Mouse (Mus musculus) cerebellum, postnatal 4 days (tissue): Measurements from ENCODE around the gene Ube2g2.

Source experiments
- DNase-seq, 2 experiments: peaks; one replicate each; pipeline ENCODE4 v3.0.0; 2022; ENCODE audit warnings: low spot score in 2 of 2, mixed read lengths in 1 of 2

Ube2g2 gene

DNA sequence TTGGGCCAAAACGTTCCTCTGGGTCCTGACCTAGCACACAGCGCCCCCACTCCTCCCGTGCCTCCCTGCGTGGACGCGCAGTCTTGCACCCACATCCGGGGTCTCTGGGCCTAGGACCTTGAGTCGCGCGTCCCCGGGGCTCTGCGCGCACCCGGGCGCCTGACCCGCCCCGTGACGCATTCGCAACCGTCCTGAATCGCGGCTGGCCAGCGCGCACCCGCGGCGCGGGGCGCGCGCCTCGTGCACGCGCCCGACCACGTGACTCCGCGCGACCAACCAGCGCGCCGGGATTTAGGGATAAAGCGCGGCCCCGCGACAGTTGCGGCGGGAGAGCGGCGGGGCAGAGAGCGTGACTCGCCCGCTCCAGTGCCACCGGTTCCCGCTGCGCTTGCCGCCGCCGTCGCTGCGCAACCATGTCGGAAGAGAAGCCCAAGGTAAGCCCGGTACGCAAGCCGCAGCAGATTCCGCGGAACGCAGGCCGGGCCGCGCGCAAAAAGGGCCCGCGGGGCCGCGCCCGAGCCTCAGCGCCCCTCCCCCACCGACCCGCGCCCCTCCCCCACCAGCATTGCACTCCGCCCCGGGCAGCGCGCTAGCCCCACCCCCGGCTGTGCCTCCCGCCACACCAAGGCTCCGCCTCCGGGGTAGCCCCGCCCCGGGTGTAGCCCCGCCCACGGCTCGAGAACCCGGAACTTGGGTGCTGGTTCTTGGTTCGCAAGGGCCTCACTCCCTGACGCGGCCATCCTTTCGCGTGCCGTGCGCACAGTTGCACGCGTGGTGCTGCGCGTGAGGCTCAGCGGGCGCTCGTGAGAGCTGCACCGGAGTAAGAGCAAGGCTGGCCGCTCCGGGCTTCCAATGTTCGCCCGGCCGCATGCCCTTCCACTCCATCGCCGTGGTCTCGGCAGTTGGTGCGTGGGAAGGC, 15.9 kb upstream of the Ube2g2 start, which contains the start of the genes Sumo3 and Gm49325:
TSS of gene Sumo3 (plus strand) at position 190 of the 919 bp plus-strand sequence.
TSS of gene Gm49325 (plus strand) at position 290 of the 919 bp plus-strand sequence.
- DNase-seq = peak; percentile 93 to 97

DNA sequence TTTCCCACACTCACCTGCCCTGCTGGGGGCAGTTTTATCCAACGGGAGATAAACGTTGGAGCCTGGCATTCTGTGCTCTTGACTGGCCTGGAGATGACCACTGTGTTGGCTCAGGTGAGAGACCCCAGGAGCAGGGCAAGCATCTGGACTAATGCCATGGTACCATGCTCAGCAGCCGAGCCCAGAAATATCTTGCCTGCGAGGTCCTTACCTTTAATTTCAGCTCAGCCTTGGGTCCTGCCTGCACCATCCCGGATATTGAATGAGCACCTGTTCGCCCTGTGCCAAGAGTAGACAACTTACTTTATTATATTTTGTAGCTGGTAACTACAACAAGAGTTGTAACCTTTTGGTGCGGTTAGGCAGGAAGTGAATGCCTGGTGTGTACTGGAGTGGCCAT, 15.2 kb upstream of the Ube2g2 start:
- DNase-seq = no peak

DNA sequence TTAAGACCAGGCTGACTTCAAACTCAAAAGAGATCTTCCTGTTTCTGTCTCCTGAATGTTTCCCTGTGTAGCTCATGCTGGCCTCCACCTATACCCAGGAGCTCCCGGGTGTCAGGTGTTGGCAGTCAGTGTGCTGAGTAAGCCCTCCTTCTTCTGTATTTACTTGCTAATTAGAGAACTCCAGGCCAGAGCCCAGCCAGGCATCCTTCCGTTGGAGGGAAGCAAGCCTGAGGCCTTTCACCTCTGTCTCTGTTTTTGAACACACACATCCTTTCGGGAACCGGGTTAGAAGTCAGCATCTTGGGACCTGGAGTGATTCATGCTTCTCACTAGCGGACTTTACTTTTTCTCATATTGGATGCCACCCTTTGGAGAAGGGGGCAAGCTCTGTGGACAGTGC, 14.6 kb upstream of the Ube2g2 start:
- DNase-seq = no peak

DNA sequence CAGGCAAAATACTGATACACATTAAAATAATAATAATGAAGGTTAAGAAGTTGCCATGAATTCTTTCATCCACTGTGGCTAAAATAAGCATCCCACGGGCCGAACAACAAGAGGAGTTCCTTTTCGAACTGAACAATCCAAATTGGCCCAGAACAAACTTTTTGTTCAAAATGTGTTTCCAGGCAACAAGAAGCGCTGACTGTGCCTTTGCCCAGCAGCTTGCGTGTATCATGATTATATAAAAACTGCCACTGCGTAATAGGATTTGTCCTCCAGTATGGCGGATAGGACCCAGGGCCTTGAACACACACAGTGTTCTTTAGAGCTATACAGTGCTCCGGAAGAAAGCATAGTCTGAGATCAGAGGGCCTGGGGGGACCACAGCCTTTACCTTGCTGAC, 13.5 kb upstream of the Ube2g2 start:
- no peak for DNase-seq

DNA sequence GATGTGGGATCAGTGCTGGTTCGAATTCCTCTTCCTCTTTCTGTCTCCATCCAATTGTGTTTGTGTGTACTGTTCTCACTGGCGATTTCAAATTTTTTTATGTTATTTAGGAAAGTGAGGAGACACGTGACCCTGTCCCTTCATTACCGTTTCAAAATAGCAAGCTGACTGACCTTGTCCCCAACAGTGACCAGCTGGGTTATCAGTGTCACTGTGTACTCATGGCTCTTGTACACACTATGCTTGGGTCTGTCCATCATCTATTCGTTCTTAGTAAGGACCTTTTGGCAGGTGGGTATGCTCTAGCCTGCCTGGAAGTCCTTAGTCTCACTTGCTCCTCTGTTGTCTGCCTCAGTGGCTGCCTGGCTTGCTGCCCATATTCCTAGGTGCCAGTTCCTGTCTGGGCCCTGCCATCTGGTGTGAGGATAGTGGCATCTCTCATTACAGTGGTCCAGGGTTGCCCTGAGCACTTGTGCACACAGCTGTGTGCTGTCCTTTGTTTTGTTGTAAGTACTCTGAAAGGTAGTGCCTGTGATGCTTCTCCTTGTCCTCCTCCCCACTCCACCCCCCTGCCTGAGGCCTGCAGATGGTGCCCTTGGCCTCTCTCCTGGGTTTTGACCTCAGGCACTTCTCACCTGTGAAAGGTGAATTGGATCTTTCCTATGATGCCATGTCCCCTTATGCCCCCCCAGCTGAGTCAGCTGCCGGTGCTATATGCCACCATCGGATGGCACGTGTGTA, 11.7 kb upstream of the Ube2g2 start:
- DNase-seq = no peak

DNA sequence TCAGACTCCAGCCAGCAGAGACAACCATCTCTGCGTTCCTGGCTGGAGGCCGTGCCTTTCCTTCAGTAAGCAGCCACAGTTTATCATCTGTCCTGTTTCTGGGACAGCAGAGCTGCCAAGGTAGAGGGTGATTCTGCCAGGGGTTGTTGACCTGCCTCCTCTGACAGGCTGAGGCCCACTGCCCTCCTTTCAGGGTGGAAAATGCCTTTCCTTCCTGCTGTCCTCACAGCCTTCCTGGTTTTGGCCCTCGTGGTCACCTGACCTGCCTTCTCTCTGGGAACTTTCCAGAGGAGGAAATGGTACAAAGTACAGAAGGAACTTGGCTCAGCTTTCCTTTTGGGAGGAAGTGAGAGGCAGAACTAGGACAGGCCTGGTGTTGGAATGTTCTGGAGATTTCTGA, 8.7 kb upstream of the Ube2g2 start:
- DNase-seq = no peak

DNA sequence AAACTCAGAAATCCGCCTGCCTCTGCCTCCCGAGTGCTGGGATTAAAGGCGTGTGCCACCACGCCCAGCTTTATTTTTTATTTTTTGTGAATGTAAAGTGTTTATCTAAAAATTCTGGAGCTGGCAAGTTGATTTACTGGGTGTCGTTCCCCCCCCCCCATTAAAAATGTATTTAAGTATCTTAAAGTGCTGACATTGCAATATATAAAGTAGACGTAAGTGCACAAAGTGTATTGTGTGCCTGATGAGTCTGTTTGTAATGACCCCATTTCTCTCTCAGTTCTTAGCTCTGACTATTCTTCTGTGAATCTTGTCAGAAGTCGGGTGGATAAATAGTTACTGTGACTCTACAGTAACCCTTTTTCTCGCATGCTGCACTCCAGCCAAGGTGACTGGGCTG, 6.4 kb upstream of the Ube2g2 start:
- DNase-seq = no peak

DNA sequence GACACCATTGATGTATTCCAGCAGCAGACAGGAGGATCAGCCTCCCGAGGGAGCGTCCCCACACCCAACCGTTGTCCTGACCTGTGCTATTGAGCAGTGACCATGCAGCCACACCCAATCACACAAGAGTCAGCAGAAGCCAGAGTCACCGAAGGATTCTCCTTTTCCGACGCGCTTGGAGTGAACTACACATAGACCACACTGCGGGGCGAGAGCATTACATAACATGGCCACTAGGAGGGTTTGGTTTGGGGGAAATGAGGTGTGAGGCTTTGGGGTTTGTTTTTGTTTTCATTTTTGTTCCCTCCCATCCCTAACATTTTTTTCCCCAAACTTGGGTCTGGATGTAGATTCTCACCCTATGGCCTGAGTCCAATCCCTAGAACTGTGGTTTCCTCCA, 5.9 kb upstream of the Ube2g2 start:
- no peak for DNase-seq

DNA sequence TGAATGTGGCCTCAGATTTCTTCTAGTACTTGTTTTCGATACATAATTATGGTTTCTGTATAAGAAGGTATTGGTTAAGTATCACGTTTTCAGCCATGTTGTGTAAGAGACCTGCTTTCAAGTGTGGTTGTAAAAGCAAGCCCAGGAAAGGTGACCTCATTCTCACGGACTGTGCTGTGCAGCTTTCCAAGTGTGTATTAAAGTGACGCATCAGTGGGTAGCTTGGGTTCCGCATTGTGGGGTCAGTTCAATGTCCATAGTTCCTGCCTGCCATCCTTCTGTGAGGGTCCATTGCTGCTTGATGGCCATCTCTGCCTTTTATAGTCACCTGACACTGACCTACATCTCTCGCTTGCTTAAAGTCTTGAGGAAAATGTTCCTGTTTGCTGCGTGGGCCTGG, 5.1 kb upstream of the Ube2g2 start:
- no peak for DNase-seq

DNA sequence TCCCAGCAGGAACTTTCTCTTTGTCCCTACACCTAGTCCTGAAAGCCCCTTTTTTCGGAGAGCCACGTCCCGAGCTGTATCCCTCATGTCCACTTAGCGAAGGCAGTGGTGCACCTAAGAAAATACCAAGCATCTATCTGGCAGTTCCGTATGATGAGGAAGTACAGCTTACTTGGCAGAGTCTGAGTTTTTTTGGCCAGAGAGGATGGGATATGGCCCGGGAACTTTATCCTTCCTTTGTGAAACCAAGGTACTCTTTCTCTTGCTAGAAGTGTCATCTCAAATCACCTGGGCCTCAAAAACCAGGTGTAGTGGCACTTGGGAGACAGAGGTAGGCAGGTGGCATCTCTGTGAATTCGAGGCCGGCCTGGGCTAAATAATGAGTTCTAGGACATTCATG, 529 bp upstream of the Ube2g2 start:
- DNase-seq = no peak

DNA sequence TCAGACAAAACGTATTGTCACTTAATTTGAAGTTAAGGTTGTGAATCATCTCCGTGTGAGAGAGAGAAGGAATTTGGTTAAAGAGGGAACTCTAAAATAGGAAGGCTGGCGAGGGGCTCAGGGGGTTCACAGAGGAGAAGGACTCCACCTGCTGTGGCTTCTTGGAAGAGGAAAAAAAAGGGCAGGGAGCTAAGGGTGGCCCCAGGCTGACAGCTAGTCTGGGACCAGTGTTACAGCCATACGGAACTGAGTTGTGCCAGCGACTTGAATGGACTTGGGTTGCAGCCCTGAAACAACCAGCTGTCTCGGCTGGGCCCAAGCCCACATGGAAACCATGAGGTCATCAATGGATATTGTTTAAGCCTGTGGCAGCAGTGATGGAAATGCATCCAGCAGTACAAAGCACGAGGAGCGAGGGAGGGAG, 1.0 kb downstream of the Ube2g2 start:
- peak in 1 of 2 experiments; percentile 63 for DNase-seq

DNA sequence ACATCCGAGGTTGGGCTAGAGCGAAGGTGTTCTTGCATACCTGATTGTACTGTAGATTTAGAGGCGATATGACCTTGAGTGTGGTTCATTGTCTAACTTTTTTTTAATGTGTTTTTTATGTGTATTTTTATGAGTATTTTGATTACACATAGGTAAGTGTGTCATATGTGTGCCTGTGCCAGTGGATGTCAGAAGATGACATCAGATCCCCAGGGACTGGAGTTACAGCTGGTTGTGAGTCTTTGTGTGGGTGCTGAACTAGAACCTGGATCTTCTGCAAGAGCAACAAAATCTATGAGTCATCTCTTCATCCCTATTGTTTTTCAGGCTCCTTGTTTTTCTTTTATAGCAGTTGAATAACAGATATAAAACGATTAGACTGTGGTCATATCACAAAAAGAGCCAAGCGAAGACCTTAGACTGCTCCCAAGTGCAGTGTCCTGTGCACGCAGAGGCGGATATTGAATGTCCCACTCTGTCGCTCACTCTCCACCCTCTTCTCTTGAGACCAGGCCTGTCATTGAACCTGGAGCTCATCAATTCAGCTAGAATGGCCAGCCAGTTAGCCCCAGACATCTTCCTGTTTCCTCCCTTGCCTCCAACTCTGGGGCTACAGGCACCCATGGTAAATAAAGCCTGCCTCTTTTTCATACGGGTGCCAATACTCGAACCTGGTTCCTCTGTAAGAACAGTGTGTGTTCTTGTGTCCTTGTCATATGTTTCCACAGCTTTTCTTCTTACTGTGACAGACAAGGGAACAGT, 1.7 kb downstream of the Ube2g2 start:
- DNase-seq = no peak

DNA sequence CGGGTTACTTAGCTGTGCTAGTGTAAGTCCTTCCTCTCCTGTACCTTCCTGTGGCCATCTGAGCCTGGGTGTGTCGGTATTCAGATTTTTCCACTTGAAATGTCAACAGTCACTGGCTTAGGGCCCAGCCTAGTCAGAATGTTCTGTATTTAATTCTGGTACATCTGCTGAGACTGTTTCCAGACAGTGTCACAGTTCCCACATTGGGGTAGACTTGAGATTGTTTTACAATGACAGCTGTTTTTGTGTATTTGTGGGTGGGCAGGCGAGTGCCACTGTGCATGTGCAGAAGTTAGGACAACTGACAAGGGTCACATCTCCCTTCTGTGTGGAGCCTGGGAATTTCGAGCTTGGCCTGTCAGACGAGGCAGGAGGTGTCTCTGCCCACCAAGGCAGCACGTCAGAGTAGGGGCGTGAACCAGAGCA, 2.5 kb downstream of the Ube2g2 start:
- DNase-seq = no peak

DNA sequence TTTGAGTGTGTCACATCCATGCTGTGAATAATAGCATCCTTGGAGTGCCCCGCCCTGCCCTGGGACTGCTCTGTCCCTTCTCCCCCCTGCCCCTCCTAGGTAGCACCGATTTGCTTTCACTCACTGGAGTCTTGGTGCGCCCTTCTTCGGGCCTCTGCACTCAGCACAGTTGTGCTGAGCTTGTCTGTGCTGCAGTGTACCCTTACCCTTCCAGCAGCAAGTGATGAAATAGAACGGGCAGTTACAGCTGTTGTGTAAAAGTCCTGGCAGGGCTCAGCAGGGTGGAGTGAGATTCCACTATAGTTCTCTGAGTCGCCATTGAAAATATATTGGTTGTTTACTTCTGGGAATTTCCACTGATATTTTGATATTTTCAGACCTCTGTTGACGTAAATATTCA, 4.0 kb downstream of the Ube2g2 start:
- no peak for DNase-seq

DNA sequence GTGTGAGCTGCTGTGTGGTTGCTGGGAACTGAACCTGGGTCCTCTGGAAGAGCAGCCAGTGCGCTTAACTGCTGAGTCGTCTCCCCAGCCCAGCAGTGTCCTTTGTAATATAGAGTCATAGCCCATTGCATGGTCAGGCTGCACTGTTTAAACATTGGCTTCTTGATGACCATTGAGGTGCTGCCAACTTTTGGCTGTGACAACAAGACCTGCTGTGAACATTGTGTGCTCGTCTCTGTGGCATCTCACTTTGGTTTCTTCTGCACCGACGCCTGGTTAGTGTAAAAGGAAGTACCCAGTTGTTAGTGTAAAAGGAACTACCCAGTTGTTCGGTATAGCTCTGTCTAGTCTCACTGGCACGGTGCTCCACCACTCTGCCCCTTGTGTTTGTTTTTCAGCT, 4.5 kb downstream of the Ube2g2 start:
- no peak for DNase-seq

DNA sequence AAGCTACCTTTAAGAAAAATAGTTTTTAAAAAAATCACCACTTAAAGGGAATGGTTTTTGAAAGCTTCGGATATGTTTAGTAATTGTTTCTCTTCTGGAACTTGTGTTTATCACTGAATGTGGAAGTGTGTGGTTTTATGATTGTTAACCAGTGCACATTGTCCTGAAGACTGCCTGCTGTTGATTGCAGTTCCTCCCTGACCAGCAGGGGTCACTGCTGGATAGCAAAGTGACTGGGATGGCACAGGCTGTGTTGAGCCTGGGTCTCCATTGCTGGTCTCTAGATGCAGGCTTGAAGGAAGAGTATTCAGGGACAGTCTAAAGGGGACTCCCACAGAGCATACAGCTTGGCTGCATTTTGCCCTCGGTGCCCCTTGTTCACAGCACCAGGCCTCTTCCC, 5.4 kb downstream of the Ube2g2 start:
- peak; percentile 75 to 83 for DNase-seq

DNA sequence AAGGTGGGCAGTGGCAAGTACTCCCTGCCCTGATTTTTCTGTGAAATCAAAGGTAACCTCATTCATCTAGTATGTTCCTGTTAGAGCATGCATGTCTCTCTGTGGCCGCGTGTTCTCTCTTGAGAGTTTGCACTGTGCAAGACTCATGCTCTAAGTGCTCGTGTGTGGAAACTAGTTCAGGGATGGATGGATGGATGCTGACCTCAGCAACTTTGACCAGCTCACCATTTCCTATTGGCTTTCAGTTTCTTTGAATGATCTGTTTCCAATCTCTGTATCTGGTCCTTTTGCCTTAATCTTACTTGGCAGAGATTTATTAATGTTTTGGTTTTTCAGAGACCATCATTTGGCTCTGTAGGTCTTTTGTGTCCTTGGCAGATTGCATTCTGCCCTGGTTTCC, 7.1 kb downstream of the Ube2g2 start:
- no peak for DNase-seq

DNA sequence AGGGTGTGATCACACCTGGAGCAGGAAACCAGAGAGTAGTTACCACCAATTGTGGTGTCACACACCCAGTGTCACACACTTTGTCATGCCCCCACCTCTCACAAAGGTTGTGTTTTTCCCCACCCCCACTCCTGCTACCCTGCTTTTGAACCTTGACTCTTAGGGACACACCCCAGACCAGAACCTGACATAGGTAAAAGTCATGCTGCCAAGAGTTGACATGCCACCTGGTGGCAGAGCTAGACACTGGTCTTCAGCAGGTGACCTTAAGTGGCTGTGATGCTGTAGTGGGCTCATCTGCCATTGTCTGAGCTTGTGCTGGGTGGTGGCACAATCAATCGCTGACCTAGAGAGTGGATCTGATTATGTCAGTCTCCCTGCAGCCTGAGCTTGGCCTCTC, 7.9 kb downstream of the Ube2g2 start:
- no peak for DNase-seq

DNA sequence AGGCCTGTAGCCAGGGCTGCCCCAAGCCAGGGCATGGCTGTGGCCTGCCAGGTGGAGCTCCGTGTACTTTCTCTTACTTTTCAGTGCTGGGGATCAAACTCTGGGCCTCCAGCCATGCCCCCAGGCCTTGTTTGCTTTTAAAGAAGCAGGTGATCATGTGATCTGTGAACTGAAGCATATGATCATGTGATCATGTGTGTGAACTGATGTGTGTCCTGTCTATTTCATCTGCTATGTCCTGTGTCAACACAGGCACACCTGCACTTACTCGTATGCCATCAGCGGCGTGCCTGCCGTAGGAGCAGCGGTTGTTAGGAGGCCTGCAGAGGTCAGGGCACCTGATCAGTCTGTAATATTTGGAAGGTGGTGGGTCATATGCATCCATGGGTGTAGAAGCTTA, 11.9 kb downstream of the Ube2g2 start:
- DNase-seq = no peak

DNA sequence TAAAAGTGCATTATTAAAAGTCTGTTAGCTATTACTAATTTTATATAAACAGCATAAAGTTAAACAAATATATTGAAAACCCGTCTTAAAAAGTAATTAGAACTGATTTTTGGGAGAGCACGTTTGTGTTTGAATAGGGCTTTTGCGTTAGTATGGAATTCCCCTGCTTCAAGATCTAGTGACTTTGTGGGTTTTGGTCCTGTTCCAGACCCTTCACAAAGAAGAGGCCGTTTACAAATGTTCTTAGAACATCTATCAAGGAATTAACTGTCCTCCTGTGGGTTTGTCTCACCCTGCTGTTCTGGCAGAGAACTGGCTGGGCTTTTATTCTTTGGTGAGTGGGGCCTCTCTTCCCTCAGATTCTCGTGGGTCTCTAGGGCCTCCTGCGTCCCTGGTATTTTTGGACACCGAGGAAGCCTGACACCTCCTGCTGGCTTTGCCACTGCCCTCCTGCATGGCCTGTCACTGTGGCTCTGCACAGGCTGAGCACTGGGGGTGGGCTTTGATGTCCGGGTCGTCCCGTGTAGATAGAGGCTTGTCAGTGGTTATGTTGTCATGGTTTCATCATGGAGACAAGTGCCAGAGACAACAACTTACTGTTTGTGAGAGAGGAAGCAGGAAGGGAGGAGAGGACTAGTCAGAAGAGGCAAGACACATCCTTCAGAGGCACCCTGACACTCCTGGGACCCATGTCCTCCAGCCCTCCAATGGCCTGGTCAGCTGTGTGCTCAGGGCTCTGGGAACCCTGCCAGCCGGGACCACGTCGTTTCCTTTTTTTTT, 12.6 kb downstream of the Ube2g2 start:
- no peak for DNase-seq

DNA sequence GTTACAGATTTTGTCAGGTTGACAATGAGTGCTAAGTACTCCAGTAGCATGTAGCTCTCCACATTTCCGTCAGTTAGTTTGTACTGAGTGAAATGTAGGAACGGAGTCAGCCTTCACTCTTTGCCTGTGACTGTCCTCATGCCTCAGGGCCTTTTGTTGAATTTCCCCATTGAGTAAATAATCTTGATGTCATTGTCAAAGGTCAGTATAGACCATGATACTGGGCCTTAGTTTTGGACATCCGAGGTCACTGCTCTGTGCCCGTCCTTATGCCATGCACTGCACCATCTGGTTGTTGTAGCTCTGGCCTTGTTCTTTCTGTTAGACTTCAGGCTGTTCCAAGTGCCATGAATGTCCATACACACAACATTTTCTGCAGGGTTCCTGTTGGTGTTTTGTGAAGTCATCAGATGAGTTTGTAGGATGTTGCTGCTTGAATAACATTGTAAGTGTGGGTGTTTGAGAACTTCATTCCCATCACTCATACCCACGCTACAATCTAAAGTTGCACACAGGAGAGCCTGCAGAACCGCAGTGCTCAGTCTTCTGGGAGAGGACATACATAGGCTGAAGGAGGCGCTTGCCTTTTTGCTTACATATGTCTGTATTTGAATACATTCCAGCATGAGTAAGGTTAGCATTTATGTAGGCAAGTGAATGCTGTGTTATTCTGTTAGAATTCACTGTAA, 14.3 kb downstream of the Ube2g2 start:
- no peak for DNase-seq
